Mouse (Mus musculus) left cerebral cortex, postnatal 4 days (tissue): ENCODE data around the gene Itsn1. TPM values are rescaled to one million over a fixed set of nuclear protein-coding genes. Genes with fewer than 3 reads are reported as not detected.

ENCODE experiments used
- DNase-seq: peaks from one replicate; pipeline ENCODE4 v3.0.0-alpha.2; 2022
- intact Hi-C: fragments of 180-260 bp; cut with DNase I; formaldehyde crosslinking; loops from one replicate; pipeline ENCODE4 v1.15.1; 2025
- total RNA-seq, 2 experiments: library from RNA; stranded (reverse); gene quantifications; 2 replicates each; pipeline ENCODE4 v1.2.3; 2021

Itsn1 gene
- total RNA-seq, 2 experiments from 2014 or later, result 200 to 212 TPM

DNA sequence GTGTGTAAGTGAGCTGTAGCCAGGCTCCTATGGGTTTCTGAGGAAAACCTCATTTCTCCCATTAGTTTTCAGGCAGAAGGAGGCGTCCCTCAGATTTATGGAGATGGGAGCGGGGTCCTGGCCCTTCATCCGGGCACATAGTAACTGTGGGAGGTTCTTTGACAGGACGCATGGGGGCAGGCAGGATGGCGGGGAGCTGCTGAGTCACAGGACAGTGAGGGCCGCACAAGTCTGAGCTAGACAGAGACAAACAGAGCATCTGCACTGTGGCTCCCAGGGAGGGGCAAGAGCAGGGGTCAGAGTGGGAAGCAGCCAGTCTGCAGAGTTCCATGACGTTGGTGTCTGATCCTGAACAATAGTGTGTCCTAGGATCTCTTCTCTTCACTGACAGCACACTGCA lies 133.8 kb downstream of the Itsn1 start:
- DNase-seq, result no peak
- intact Hi-C loops, result no loop called here

GRCm38 (mm10) chr16:91864646-91865332 lies 135.7 kb downstream of the Itsn1 start:
- intact Hi-C loops, result no loop called here
- no peak for DNase-seq

- DNase-seq, result peak; percentile 83
- intact Hi-C loops, result no loop called here
Observed at GRCm38 (mm10) chr16:91865570-91866257, 136.6 kb downstream of the Itsn1 start.

DNA sequence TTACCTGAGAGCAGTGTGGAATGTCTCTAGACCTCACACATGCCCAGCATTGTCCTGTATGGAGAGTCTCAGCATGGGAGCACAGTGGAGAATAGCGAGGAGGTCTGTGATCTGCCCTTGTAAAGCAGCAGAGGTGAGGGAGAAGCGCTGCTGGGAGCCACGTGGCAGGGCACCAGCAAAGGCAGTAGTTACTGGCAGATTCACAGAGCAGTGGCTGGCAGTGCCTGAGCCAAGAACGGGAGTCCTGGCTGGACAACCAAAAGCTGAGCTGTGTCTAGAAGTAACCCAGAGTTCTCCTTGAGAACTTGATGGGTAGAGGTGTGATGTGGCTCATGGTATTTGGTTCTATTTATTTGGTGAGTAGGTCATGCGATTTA lies 137.2 kb downstream of the Itsn1 start:
- intact Hi-C loops, result no loop called here
- DNase-seq, result peak; percentile 42

DNA sequence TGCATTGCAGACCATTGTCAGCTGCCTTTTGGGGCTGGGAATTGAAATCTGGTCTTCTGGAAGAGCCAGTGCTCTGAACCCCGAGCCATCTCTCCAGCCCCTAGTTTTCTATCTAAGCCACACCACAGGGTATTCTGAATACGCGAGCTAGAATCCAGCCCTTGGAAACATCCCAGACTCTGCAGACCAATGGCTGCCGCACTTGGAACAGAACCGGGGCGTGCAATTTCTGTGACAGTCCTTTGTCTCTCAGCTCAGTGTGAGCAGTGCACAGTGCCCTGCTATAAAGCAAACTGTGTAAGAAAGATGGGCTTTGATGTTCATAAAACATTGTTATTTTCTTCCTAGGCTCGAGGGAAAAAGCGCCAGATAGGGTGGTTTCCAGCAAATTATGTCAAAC lies 138.6 kb downstream of the Itsn1 start:
- peak; percentile 45 for DNase-seq

DNA sequence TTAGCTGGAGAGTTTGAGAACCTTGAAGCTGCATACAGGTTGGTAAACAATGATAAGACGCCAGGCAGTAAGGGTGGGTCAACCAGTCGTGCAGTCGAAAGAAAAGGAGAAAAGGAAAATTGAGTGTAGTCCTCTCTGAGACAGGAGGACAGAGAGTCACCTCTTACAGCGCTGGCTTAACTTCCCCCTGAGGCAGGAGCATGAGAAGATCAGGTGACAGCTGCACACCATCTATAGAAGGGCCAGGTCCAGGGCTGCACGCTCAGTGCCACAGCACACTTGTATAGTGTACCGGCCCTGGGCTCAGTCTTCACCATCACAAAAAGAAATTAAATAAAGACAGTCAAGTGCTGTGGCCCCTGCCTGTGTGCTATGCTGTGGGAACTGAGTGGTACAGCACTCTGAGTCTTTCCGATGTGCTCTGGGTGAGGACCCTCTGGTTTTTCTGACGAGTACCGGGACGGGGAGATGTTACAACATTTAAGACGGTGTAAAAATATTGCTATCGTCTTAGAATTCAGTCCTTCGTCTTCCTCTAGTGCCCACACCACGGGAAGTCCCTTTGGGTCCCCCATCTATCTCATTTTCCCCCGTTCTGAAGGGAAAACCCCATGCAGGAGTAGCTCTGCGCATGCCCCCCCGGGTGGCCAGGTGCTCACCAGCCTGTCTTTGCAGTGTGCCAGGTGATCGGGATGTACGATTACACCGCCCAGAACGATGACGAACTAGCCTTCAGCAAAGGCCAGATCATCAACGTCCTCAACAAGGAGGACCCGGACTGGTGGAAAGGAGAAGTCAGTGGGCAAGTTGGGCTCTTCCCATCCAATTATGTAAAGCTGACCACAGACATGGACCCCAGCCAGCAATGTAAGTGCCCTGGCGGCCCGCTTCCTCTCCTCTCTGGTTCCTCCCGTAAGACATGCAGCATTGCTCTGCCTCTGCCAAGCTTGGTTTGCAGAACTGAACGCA lies 140.1 kb downstream of the Itsn1 start:
- DNase-seq, result peak; percentile 69
- intact Hi-C loops, result no loop called here

More for the DNA sequence above, 138.6 kb downstream of the Itsn1 start:
- intact Hi-C loops, result no loop called here

GRCm38 (mm10) chr16:91870158-91870582 lies 141.1 kb downstream of the Itsn1 start:
- DNase-seq, result no peak
- intact Hi-C loops, result no loop called here

- intact Hi-C loops, result no loop called here
Observed at GRCm38 (mm10) chr16:91871188-91871587, 142.1 kb downstream of the Itsn1 start.

DNA sequence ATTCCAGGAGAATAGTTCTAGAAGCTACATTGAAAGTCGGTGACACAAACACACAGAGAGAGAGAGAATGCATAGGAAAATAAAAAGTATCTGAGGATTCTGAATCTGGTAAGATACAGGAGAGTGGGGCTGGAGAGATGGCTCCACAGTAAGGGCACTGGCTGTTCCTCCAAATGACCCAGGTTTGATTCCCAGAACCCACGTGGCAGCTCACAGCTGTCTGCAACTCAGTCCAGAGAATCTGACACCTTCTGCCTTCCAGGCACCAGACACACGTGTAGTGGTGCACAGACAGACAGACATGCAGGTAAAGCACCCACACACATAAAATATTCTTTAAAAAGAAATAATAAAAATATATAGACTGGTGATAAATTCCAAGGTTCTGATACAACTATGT lies 144.6 kb downstream of the Itsn1 start:
- no peak for DNase-seq
- intact Hi-C loops, result no loop called here

More at GRCm38 (mm10) chr16:91871188-91871587, 142.1 kb downstream of the Itsn1 start:
- DNase-seq, result no peak

GRCm38 (mm10) chr16:91875567-91876344 lies 146.7 kb downstream of the Itsn1 start:
- DNase-seq, result no peak
- intact Hi-C loops, result no loop called here

DNA sequence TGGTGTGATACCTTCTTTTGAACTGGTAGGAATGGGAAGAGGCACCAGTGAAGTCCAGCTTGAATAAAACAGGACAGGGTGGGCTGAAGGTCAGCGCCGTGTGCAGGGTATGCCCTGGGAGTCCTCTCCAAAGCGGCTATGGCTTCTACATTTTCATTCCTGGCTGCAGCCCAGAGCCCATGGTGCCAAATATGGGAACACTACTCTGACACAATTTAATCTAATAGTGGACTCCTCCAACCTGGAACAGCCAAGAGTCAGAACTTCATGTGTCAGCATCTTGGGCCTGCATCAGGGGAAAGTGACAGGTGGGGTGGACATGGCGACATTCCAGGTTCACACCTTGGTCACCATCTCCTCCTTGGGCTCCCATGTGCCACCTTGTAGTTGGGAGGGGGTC lies 147.4 kb downstream of the Itsn1 start:
- intact Hi-C loops, result no loop called here
- DNase-seq, result no peak

DNA sequence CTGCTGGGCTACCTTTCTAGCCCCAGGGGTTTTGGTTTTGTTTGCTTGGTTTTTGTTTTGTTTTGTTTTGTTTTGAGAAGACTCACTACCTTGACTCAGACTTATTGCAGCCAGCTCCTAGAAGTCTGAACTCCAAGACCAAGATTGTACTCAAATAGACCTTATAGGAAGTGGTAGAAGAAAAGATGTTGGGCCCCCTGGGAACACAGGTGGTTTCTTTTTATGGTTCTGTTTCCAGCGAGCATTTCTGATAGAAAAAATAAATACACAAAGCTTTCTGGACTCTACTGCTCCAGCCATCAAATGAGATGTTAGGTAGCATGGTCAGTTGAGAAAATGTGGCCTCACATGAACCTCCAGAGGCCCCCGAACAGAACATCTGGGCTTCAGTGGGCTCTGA lies 150.0 kb downstream of the Itsn1 start:
- no peak for DNase-seq
- intact Hi-C loops, result no loop called here

GRCm38 (mm10) chr16:91880869-91881767 lies 152.0 kb downstream of the Itsn1 start:
- DNase-seq, result no peak
- intact Hi-C loops, result no loop called here

DNA sequence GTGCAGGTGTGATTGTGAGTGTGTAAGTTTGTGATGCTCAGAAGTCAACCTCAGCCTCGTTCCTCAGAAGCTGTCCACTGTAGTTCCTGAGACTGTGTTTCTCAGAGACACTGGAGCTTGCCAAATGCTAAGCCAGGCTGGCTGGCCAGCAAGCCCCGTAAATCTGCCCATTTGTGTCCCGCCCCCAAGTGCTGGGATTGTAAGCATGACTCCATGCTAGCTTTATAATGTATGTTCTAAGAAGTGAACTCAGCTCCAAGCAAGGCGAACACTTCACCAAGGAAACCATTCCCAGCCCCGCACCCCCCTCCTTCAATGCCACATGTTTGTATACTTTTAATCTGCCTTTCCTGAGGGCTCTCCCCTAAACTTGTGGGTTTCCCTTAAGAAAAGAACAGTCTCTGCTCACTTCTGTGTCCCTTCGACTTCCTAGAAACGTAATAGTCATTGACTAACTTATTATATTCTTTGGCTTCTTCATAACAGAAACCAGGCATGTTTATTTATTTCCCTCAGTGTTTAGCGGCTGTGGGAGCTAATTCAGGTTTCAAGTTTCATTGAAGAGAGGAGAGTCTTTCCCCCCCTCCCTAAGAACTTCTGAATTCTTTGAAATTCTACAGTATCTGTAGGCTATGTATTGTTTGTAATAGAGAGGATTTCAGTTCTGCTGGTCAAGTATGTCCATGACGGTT lies 153.2 kb downstream of the Itsn1 start:
- intact Hi-C loops, result no loop called here
- no peak for DNase-seq

DNA sequence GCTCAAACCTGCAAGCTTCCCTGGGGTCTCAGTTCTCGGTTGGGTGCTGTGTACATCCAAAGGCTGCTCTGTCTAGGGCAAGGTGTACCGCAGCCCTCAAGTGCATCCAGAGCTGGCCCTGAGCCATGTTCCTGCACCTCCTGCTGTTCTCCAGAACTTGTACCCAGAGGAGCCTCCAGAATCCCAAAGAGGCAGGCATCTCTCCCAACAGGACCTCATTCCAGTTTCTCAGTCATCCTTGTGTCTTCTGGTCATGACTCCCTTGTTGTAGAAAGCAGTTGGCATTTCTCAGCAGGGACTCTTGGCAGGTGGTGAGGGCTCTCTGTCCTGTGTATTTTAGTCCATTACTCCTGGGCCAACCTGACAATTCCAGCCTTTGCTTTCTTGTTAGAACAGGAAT lies 154.6 kb downstream of the Itsn1 start:
- no peak for DNase-seq
- intact Hi-C loops, result no loop called here

DNA sequence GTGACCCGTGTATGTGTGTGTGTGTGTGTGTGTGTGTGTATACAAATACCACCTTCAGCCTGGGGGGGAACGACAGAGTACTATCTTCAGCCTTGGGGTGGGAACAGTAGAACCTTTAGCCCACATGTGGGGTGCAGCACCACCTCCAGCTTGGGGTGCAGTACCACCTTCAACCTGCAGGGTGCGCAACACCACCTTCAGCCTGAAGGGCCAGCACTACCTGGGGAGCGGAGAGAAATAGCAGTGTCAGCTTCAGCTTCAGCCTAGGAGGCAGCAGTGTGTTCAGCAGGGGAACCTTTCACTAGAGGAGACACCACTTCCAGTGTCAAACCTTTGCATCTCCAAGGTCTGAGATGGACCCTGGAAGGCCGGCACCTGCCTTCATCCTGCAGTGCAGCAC lies 155.1 kb downstream of the Itsn1 start:
- intact Hi-C loops, result no loop called here

DNA sequence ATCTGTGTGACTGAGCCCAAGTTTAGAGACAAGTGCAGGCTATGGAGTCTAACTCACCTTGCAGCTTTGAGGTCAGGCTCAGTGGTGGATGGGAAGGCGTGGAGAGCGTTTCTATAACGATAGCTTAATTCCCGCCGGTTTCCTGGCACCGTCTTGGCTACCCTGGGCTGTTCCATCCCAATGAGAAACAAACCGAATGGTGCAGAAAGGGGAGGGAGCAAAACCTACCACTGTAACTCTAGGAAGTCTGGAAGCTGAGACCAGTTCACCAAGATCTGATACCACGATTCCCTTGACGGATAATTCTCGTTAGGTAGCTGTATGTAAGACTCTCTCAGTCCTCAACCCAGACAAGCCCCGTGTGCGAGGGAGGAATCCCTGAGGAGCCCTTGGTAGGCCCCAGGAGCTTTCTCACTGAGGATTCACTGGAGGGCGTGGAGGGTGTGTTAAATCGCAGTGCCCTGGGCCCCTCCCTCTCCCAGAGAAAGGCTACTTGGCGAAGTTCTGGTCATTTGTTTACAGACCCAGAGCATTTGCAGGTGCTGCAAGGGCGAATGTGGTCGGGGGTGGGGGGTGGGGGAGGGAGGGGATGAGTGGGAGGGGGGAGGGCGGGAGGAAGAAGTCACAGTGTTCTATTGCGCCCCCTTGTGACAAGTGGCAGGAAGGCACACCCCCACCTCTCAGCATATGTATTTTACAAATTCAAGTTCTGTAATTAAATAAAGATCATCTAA lies 156.5 kb downstream of the Itsn1 start:
- DNase-seq, result peak; percentile 45
- intact Hi-C loops, result no loop called here

More for the DNA sequence above, 155.1 kb downstream of the Itsn1 start:
- no peak for DNase-seq

- no peak for DNase-seq
- intact Hi-C loops, result no loop called here
Observed at GRCm38 (mm10) chr16:91888368-91888767, 159.3 kb downstream of the Itsn1 start.
